Mouse (Mus musculus) liver, postnatal 0 days (tissue): ENCODE measurements around the gene Rxfp4. TPM values are rescaled to one million over a fixed set of nuclear protein-coding genes. Genes with fewer than 3 reads are reported as not detected.

ENCODE experiments used
- ATAC-seq: fragments of 200-750 bp; cut with Nextera tagmentation; 2 replicates; pipeline ENCODE4 v1.8.0; 2017; ENCODE audit warnings: mild to moderate bottlenecking, moderate library complexity
- DNase-seq: peaks from one replicate; pipeline ENCODE4 v3.0.0-alpha.2; 2016
- H3K27ac ChIP-seq: fragments of 300-500 bp; sonication (generic); 2 replicates; pipeline ENCODE4 v1.5.1; 2014; ENCODE audit warnings: antibody characterized with exemption, moderate library complexity, mild to moderate bottlenecking, low read depth
- H3K27me3 ChIP-seq: fragments of 300-500 bp; sonication (generic); 2 replicates; pipeline ENCODE4 v1.6.1; 2014; ENCODE audit warnings: low read length, control low read depth, mixed read lengths; ENCODE audit not compliant: insufficient read depth
- H3K36me3 ChIP-seq: fragments of 300-500 bp; sonication (generic); replicated peaks from 2 replicates; pipeline ENCODE4 v1.6.1; 2014; ENCODE audit warnings: mild to moderate bottlenecking, control low read depth, low read length, moderate library complexity, mixed read lengths; ENCODE audit not compliant: insufficient read depth
- H3K4me1 ChIP-seq: fragments of 300-500 bp; sonication (generic); 2 replicates; pipeline ENCODE4 v1.6.1; 2014; ENCODE audit warnings: antibody characterized with exemption, mild to moderate bottlenecking, control low read depth; ENCODE audit not compliant: insufficient read depth
- H3K4me2 ChIP-seq: fragments of 300-500 bp; sonication (generic); 2 replicates; pipeline ENCODE4 v1.6.1; 2014; ENCODE audit warnings: low read depth, mild to moderate bottlenecking, low read length, moderate library complexity, mixed read lengths
- H3K4me3 ChIP-seq: fragments of 300-500 bp; sonication (generic); 2 replicates; pipeline ENCODE4 v1.5.1; 2014; ENCODE audit warnings: low read depth, low read length
- H3K9ac ChIP-seq: fragments of 300-500 bp; sonication (generic); replicated peaks from 2 replicates; pipeline ENCODE4 v1.6.1; 2014; ENCODE audit warnings: mild to moderate bottlenecking, moderate library complexity
- H3K9me3 ChIP-seq: fragments of 300-500 bp; sonication (generic); 2 replicates; pipeline ENCODE4 v1.6.1; 2016; ENCODE audit warnings: mild to moderate bottlenecking, control low read depth, low read length, mixed read lengths
- CTCF ChIP-seq: sonication (generic); IDR thresholded peaks from 2 replicates; pipeline ENCODE4 v1.5.1; 2016; ENCODE audit warnings: antibody characterized with exemption, low read depth
- EP300 ChIP-seq: IDR thresholded peaks from 2 replicates; pipeline ENCODE4 v1.6.1; 2016; ENCODE audit warnings: antibody characterized with exemption, low read depth, mild to moderate bottlenecking
- WGBS: fragments of 180-500 bp; shearing (Covaris S2); extraction: QIAGEN DNeasy Blood & Tissue Kit; methylation state at CpG from one replicate; pipeline ENCODE4 v1.1.7; 2014; ENCODE audit not compliant: insufficient replicate concordance; 5-methylcytosine and 5-hydroxymethylcytosine counted together
- polyA plus RNA-seq: library from polyadenylated mRNA; unstranded; fragments of >200 nt; fragmentation: Nextera tagmentation; extraction: Ambion mirVana; gene quantifications from 2 replicates; pipeline ENCODE4 v1.2.1, GENCODE M21; 2015

The Rxfp4 gene
- polyA plus RNA-seq, 1 experiment from 2014 or later, result not detected

DNA sequence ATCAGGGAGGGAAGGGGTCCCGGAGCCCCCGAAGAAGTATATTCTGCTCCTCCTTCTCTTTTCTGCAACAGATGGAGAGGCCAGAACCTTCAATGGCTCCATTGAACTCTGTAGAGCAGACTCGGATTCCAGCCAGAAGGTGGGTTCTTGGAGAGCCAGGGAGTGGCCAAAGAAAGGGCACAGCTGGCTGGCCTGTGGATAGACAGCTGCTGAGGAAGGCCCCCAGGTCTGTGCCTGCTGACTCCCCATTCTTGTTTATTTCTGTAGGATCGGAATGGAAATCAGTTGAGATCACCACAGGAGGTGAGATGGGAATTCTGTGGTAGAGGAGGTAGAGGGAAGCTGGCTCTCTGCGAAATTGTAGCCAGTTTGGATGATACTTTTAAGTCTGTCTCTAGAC, 9.9 kb downstream of the Rxfp4 start:
- peaks cover 69% of the 10 kb centered on the region for H3K36me3 ChIP-seq
- no peaks in the 10 kb centered on the region for H3K9me3 ChIP-seq
- H3K9ac ChIP-seq, result no peak overlapping the region
- H3K27ac ChIP-seq, result no peak overlapping the region
- H3K4me2 ChIP-seq, result no peak overlapping the region
- ATAC-seq, result no peak
- no peak overlapping the region for H3K4me3 ChIP-seq
- H3K4me1 ChIP-seq, result no peaks in the 10 kb centered on the region
- TF ChIP-seq CTCF, result no peak
- no peak for TF ChIP-seq EP300
- no peak for DNase-seq
- H3K27me3 ChIP-seq, result no peaks in the 10 kb centered on the region
- 88% methylated on average over 5 of the region's 5 CpGs for WGBS

DNA sequence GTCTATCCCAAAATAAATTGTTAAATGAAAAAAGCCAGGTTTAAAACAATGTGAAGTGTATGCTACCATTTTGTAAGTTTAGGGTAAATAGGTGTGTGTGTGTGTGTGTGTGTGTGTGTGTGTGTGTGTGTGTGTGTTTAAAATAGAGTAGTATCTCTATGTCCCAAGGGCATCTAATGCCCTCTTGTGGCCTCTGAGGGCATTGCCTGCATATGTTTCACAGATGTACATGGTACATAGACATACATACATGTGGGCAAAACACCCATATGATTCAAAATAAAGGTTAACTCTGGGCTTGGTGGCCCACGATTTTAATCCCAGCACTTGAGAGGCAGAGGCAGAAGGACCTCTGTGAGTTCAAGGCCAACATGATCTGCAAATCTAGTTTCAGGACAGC, 12.3 kb downstream of the Rxfp4 start:
- Histone ChIP-seq H3K36me3 (peaks cover 69% of the 10 kb centered on the region), H3K27ac (no peak overlapping the region), H3K27me3 (no peaks in the 10 kb centered on the region), H3K4me3 (no peak overlapping the region), H3K4me1 (no peaks in the 10 kb centered on the region), H3K9me3 (no peaks in the 10 kb centered on the region), H3K4me2 (no peak overlapping the region), H3K9ac (no peak overlapping the region)
- DNase-seq, result peak; percentile 69
- WGBS, result 63% methylated on average over 1 of the region's 1 CpGs
- peak; percentile 58; the same call in 1 of the 2 replicates for ATAC-seq
- TF ChIP-seq EP300, result no peak
- TF ChIP-seq CTCF, result peak; percentile 79

GRCm38 (mm10) chr3:88639239-88639638, 13.7 kb downstream of the Rxfp4 start:
- DNase-seq (no peak), ATAC-seq (no peak)
- H3K4me1 ChIP-seq, result no peaks in the 10 kb centered on the region
- no peaks in the 10 kb centered on the region for H3K27me3 ChIP-seq
- H3K36me3 ChIP-seq, result peaks cover 76% of the 10 kb centered on the region
- H3K9ac ChIP-seq, result no peak overlapping the region
- H3K27ac ChIP-seq, result no peak overlapping the region
- WGBS, result 88% methylated on average over 12 of the region's 12 CpGs
- no peak overlapping the region for H3K4me2 ChIP-seq
- no peaks in the 10 kb centered on the region for H3K9me3 ChIP-seq
- H3K4me3 ChIP-seq, result no peak overlapping the region
- TF ChIP-seq EP300 (no peak), CTCF (no peak)

DNA sequence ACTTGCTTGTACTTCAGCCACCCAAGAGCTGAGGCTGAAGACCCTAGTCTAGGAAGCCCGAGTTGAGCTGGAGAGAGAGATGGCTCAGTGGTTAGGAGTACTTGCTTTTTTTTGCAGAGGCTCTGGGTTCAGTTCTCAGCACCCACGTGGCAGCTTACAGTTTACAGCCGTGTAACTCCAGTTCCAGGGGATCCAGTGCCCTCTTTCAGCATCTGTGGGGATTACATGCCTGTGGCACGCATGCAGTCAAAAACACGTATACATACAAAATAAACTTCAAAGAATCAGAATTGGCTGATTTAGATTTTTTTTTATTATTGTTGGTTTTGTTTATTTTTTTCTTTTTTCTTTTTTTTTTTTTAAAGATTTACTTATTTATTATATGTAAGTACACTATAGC, 15.8 kb downstream of the Rxfp4 start:
- TF ChIP-seq EP300, result no peak
- TF ChIP-seq CTCF, result no peak
- no peak overlapping the region for H3K4me2 ChIP-seq
- no peaks in the 10 kb centered on the region for H3K27me3 ChIP-seq
- no peaks in the 10 kb centered on the region for H3K4me1 ChIP-seq
- H3K27ac ChIP-seq, result no peak overlapping the region
- DNase-seq, result no peak
- no peaks in the 10 kb centered on the region for H3K9me3 ChIP-seq
- peaks cover 74% of the 10 kb centered on the region for H3K36me3 ChIP-seq
- WGBS, result 85% methylated on average over 5 of the region's 5 CpGs
- ATAC-seq, result no peak
- no peak overlapping the region for H3K4me3 ChIP-seq
- no peak overlapping the region for H3K9ac ChIP-seq

DNA sequence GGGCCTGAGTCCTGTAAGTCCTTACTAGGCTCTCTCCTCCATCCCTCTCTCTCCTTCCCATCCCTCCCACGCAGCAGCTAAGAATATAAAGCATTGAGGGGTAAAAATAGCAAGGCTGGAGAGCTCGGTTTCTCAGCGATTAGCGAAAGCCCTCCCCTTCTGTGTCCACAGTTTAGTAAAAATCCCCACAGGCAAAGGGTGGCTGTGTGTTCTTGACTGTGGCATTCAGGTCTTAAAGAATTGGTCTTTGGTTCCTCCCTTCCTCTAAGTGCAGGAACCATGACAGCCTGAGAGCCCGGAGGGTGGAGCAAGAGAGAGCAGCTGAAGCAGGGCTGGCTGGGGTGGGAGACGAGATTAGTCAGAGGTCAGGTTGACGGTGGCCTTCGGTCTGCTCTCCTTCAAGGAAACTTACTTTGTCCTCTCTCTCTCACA, 16.4 kb downstream of the Rxfp4 start:
- no peaks in the 10 kb centered on the region for H3K27me3 ChIP-seq
- TF ChIP-seq EP300 (no peak), CTCF (no peak)
- H3K9me3 ChIP-seq, result no peaks in the 10 kb centered on the region
- H3K4me1 ChIP-seq, result no peaks in the 10 kb centered on the region
- H3K4me3 ChIP-seq, result no peak overlapping the region
- H3K27ac ChIP-seq, result no peak overlapping the region
- DNase-seq (no peak), ATAC-seq (no peak)
- no peak overlapping the region for H3K9ac ChIP-seq
- 86% methylated on average over 8 of the region's 8 CpGs for WGBS
- H3K36me3 ChIP-seq, result peaks cover 70% of the 10 kb centered on the region
- H3K4me2 ChIP-seq, result no peak overlapping the region

DNA sequence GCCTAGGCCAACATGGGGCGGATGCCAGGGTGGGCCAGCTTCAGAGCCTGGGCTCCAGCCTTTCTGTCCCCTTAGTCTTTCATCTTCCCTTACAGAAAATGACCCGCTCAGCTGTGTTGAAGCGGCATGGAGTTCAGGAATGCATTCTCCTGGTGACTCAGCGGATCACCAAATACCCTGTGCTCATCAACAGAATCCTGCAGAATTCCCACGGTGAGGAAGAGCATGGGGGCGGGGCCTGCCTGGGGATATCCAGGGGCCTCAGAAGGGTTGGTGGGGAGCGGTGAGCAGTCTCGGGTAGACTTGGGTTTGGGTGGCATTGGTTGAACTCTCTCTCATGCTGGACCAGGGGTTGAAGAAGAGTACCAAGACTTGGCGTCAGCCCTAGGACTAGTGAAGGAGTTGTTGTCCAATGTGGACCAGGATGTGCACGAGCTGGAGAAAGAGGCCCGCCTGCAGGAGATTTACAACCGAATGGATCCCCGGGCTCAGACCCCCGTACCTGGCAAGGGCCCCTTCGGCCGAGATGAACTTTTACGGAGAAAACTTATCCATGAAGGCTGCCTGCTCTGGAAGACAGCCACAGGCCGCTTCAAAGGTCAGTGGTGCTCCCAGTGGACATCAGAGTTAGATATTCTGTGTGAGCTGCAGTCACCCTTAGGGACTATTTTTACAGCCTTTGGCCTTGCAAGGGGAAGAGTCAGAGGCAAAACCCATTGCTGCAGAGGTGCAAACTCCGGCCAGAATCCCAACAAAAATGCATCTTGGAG, 17.3 kb downstream of the Rxfp4 start:
- no peak overlapping the region for H3K4me2 ChIP-seq
- peaks cover 74% of the 10 kb centered on the region for H3K36me3 ChIP-seq
- 88% methylated on average over 19 of the region's 19 CpGs for WGBS
- H3K27ac ChIP-seq, result no peak overlapping the region
- H3K4me3 ChIP-seq, result no peak overlapping the region
- DNase-seq, result no peak
- no peak for ATAC-seq
- H3K4me1 ChIP-seq, result no peaks in the 10 kb centered on the region
- no peaks in the 10 kb centered on the region for H3K9me3 ChIP-seq
- no peak overlapping the region for H3K9ac ChIP-seq
- no peaks in the 10 kb centered on the region for H3K27me3 ChIP-seq
- no peak for TF ChIP-seq EP300
- no peak for TF ChIP-seq CTCF
